In genomic region chr19:23395956-23396355, GRCm38 (mm10) we compare ENCODE assay signal across 18 mouse cellular contexts. TPM values are rescaled to one million over a fixed set of nuclear protein-coding genes. Genes with fewer than 3 reads are reported as not detected.
DNase-seq lines count a peak whose midpoint lies in the region; ATAC-seq and TF ChIP-seq lines count a peak whose summit lies in the region.
"Had no signal": no experiment of that assay in that cellular context is flagged by ENCODE, and none has a peak within 500 bp of the region (broad histone marks: within the 10 kb centered on the region; RNA-seq: fewer than 3 reads in every experiment).

No protein-coding gene starts in this region.

- no peaks in the 10 kb centered on the region for H3K4me1 ChIP-seq in kidney, postnatal 0 days (replicated peaks; ENCODE audit: insufficient read depth, low read length)
- no peaks in the 10 kb centered on the region for H3K4me1 ChIP-seq in kidney, embryonic 14.5 days (ENCODE audit: control insufficient read depth, insufficient read depth, low read length)
- H3K4me1 ChIP-seq in ES-E14 (ENCODE audit: control insufficient read depth in 2 of 2, insufficient read depth in 2 of 2, low read length in 2 of 2, poor library complexity in 1 of 2): no peaks in the 10 kb centered on the region
- H3K4me1 ChIP-seq: embryonic facial prominence, embryonic 12.5 days; intestine, embryonic 15.5 days; limb, embryonic 13.5 days had no signal

- no peak for ATAC-seq in kidney, postnatal 0 days (replicated peaks; ENCODE audit: low FRiP score, low read depth)
- no peak for ATAC-seq in kidney, embryonic 14.5 days (ENCODE audit: low FRiP score, low TSS enrichment)
- ATAC-seq: intestine, embryonic 15.5 days had no signal

- peak; percentile 60 for DNase-seq in kidney, postnatal 0 days (ENCODE audit: low spot score)
- DNase-seq in ES-E14 (ENCODE audit: low read depth, low spot score): peak; percentile 35
- DNase-seq in adipocyte (ENCODE audit: low spot score): peak; percentile 47
- DNase-seq in mesoderm, embryonic 11.5 days (ENCODE audit: low read depth, low spot score): peak; percentile 29
- DNase-seq in right cerebral cortex, adult 18-20 months: no peak
- no peak for DNase-seq in urinary bladder, adult 2 months (ENCODE audit: low spot score)
- DNase-seq: cerebellum, postnatal 10 days; gastrocnemius, postnatal 14 days; heart, postnatal 10 days; kidney, postnatal 14 days; layer of hippocampus, adult 9-11 months; thymus, postnatal 36 days had no signal

- no peaks in the 10 kb centered on the region for H3K9me3 ChIP-seq in kidney, postnatal 0 days (replicated peaks; ENCODE audit: low read length)
- no peaks in the 10 kb centered on the region for H3K9me3 ChIP-seq in kidney, embryonic 14.5 days (ENCODE audit: control insufficient read depth, low read length)
- no peaks in the 10 kb centered on the region for H3K9me3 ChIP-seq in ES-E14 (ENCODE audit: control insufficient read depth, insufficient read depth, low read depth, low read length)
- H3K9me3 ChIP-seq: embryonic facial prominence, embryonic 12.5 days; hindbrain, embryonic 13.5 days; intestine, embryonic 15.5 days; limb, embryonic 13.5 days had no signal

- no peaks in the 10 kb centered on the region for H3K27me3 ChIP-seq in kidney, postnatal 0 days (ENCODE audit: insufficient read depth, low read length)
- H3K27me3 ChIP-seq in kidney, embryonic 14.5 days (ENCODE audit: control insufficient read depth, insufficient read depth, low read length): no peaks in the 10 kb centered on the region
- H3K27me3 ChIP-seq: embryonic facial prominence, embryonic 12.5 days; intestine, embryonic 15.5 days; limb, embryonic 13.5 days had no signal

- no peak overlapping the region for H3K4me3 ChIP-seq in kidney, postnatal 0 days (replicated peaks; ENCODE audit: low read depth, low read length)
- H3K4me3 ChIP-seq in kidney, embryonic 14.5 days (ENCODE audit: low read length): no peak overlapping the region
- H3K4me3 ChIP-seq in ES-E14 (ENCODE audit: insufficient read depth in 1 of 2, low read depth in 1 of 2, low read length in 2 of 2, poor library complexity in 1 of 2, severe bottlenecking in 1 of 2): no peak overlapping the region
- H3K4me3 ChIP-seq: embryonic facial prominence, embryonic 12.5 days; hindbrain, embryonic 13.5 days; intestine, embryonic 15.5 days; limb, embryonic 13.5 days had no signal

- in situ Hi-C loops in ES-E14 (cut with MboI; ENCODE audit: low sequenced_read_pairs in 2 of 2, unreplicated experiment in 2 of 2): no loop called here

- H3K4me2 ChIP-seq in kidney, postnatal 0 days (ENCODE audit: low read length): no peak overlapping the region
- no peak overlapping the region for H3K4me2 ChIP-seq in kidney, embryonic 14.5 days (replicated peaks; ENCODE audit: low read depth, low read length)
- H3K4me2 ChIP-seq: embryonic facial prominence, embryonic 12.5 days; hindbrain, embryonic 13.5 days; intestine, embryonic 15.5 days; limb, embryonic 13.5 days had no signal

- no peak overlapping the region for H3K9ac ChIP-seq in kidney, postnatal 0 days (ENCODE audit: low read depth, low read length)
- no peak overlapping the region for H3K9ac ChIP-seq in kidney, embryonic 14.5 days (ENCODE audit: low read depth, low read length)
- no peak overlapping the region for H3K9ac ChIP-seq in ES-E14 (ENCODE audit: insufficient read depth, low read depth, low read length, poor library complexity, severe bottlenecking)
- H3K9ac ChIP-seq: embryonic facial prominence, embryonic 12.5 days; hindbrain, embryonic 13.5 days; intestine, embryonic 15.5 days; limb, embryonic 13.5 days had no signal

- no peak for TF ChIP-seq CTCF in kidney, postnatal 0 days (IDR thresholded peaks at IDR 0.05; ENCODE audit: low read depth)

- H3K36me3 ChIP-seq in kidney, postnatal 0 days (ENCODE audit: insufficient read depth, low read length): no peaks in the 10 kb centered on the region
- no peaks in the 10 kb centered on the region for H3K36me3 ChIP-seq in kidney, embryonic 14.5 days (ENCODE audit: control insufficient read depth, insufficient read depth, low read length)
- no peaks in the 10 kb centered on the region for H3K36me3 ChIP-seq in ES-E14 (ENCODE audit: control insufficient read depth, insufficient read depth, low read length, poor library complexity, severe bottlenecking)
- H3K36me3 ChIP-seq: embryonic facial prominence, embryonic 12.5 days; hindbrain, embryonic 13.5 days; intestine, embryonic 15.5 days; limb, embryonic 13.5 days had no signal

- H3K27ac ChIP-seq in kidney, postnatal 0 days: no peak overlapping the region
- H3K27ac ChIP-seq in kidney, embryonic 14.5 days (ENCODE audit: low read depth, low read length): no peak overlapping the region
- H3K27ac ChIP-seq in ES-E14 (ENCODE audit: insufficient read depth, low read depth, low read length, poor library complexity, severe bottlenecking): no peak overlapping the region
- H3K27ac ChIP-seq: embryonic facial prominence, embryonic 12.5 days; hindbrain, embryonic 13.5 days; intestine, embryonic 15.5 days; limb, embryonic 13.5 days had no signal

- 56% methylated on average over 2 of the region's 2 CpGs for WGBS in kidney, postnatal 0 days
- 71% methylated on average over 2 of the region's 2 CpGs for WGBS in kidney, embryonic 14.5 days

TF ChIP-seq in ES-E14, 5 proteins besides CTCF, POLR2A, EP300 and RAD21:
- TF ChIP-seq HCFC1 (IDR thresholded peaks at IDR 0.05; ENCODE audit: borderline replicate concordance, insufficient read depth, low read length): no peak
- TF ChIP-seq ZC3H11A (IDR thresholded peaks at IDR 0.05; ENCODE audit: borderline replicate concordance, low read depth, low read length): no peak
- no peak for TF ChIP-seq MAFK (IDR thresholded peaks at IDR 0.05; ENCODE audit: insufficient read depth, low read depth, low read length)
- TF ChIP-seq CHD2 (IDR thresholded peaks at IDR 0.05; ENCODE audit: low read depth, low read length): no peak
- no peak for TF ChIP-seq ZNF384 (IDR thresholded peaks at IDR 0.05; ENCODE audit: low read depth, low read length)

RNA-seq across cellular contexts. Expression of gene Mamdc2, which starts 52.3 kb away (rescaled TPM):
- polyA plus RNA-seq in kidney, postnatal 0 days (2015; fragmentation: Nextera tagmentation; extraction: Ambion mirVana): 2.6 and 2.7 TPM in 2 replicates
- polyA plus RNA-seq in kidney, embryonic 14.5 days (2014; fragmentation: Nextera tagmentation; extraction: Ambion mirVana): 0.57 and 1.4 TPM in 2 replicates
- 0.26 and 0.85 TPM in 2 replicates for total RNA-seq in ES-E14 (2012; rRNA removed)
- polyA plus RNA-seq in urinary bladder, adult 2 months (2012; rRNA removed): 19.0 and 26.0 TPM in 2 replicates
- total RNA-seq: megakaryocyte-erythroid progenitor cell, adult 5-6 weeks had no signal

Comparison
In these comparisons a context has a peak if more than half of its experiments do, and no peak if none do; other contexts are left out.
1. DNase-seq: peak in kidney, postnatal 0 days (single experiment), ES-E14 (single experiment), adipocyte (single experiment) and mesoderm, embryonic 11.5 days (single experiment); none in right cerebral cortex, adult 18-20 months (single experiment) and urinary bladder, adult 2 months (single experiment).